Mouse (Mus musculus) embryonic fibroblast, embryonic 13.5 days (primary cell): ENCODE results near the gene Sgta. TPM values are rescaled to one million over a fixed set of nuclear protein-coding genes. Genes with fewer than 3 reads are reported as not detected.
A peak's percentile ranks its signal among the peaks of the same experiment; 100 is the strongest.
"Not testable (repeated sequence)": the region's sequence is repeated elsewhere in the genome, so short reads cannot be mapped to it uniquely, and the experiment has no call there.

Experiments used
- H3K27ac ChIP-seq: 2 replicates; pipeline ENCODE4 v1.5.1; 2012; ENCODE audit warnings: low read length, control low read depth, inconsistent platforms; ENCODE audit not compliant: insufficient read depth
- H3K4me1 ChIP-seq: 2 replicates; pipeline ENCODE4 v1.6.1; 2011; ENCODE audit warnings: low read length; ENCODE audit not compliant: control insufficient read depth, insufficient read depth
- H3K4me3 ChIP-seq: 2 replicates; pipeline ENCODE4 v1.5.1; 2011; ENCODE audit warnings: mild to moderate bottlenecking, control low read depth, low read length; ENCODE audit not compliant: insufficient read depth
- CTCF ChIP-seq: IDR thresholded peaks from 2 replicates; pipeline ENCODE4 v1.5.1; 2011; ENCODE audit warnings: mild to moderate bottlenecking, control low read depth, low read length, moderate library complexity, borderline replicate concordance; ENCODE audit not compliant: insufficient read depth
- POLR2A ChIP-seq: IDR thresholded peaks from 2 replicates; pipeline ENCODE4 v1.6.1; 2011; ENCODE audit warnings: low read depth, mild to moderate bottlenecking, control low read depth, low read length, moderate library complexity
- polyA plus RNA-seq: library from polyadenylated mRNA; stranded (reverse); fragments of >200 nt; gene quantifications from 2 replicates; pipeline ENCODE4 v1.2.4, GENCODE M21; 2011; ENCODE audit warnings: low read depth; ENCODE audit not compliant: missing spikeins, insufficient read length

Gene Sgta
- polyA plus RNA-seq, 1 experiment, result 90.7 TPM

DNA sequence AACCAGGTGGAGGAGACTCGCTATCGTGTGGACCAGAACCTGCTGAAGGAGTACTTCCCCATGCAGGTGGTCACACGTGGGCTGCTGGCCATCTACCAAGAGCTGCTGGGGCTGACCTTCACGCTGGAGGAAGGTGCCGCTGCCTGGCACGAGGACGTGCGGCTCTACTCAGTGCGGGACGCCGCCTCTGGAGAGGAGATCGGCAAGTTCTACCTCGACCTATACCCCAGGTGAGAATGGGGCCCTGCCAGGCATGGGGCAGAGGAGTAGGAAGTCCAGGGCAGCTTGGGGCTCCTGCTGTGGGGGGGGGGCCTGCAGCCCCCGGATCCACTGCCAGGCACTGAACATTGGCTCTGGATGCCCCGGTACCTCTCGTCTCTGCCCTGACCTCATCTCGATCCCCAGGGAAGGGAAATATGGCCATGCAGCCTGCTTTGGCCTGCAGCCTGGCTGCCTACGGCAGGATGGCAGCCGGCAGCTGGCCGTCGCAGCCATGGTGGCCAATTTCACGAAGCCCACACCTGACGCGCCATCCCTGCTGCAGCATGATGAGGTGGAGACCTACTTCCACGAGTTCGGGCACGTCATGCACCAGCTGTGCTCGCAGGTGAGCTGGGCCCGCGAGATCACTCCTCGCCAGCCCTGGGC lies 20.2 kb upstream of the Sgta start:
- Histone ChIP-seq H3K4me3 (no peak overlapping the region), H3K27ac (no peak overlapping the region), H3K4me1 (no peaks in the 10 kb centered on the region)
- TF ChIP-seq POLR2A, result no peak
- TF ChIP-seq CTCF, result no peak

DNA sequence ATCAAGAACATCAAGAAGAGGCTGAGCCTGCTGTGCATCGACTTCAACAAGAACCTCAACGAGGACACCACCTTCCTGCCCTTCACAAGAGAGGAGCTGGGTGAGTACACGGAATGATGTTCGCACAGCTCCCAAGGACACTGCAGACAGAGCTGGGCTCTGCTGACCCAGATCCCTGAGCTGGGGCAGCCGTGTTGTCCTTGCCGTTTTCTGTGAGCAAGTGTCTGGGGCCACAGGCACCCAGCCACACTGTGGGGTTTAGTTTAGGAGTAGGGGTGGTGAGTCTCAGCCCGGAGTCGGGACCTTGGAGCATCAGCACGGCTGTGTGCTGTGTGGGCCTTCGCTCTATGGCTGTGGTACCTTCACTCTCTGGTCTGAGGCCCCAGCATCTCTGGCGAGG lies 17.9 kb upstream of the Sgta start:
- Histone ChIP-seq H3K27ac (no peak overlapping the region), H3K4me3 (no peak overlapping the region), H3K4me1 (no peaks in the 10 kb centered on the region)
- TF ChIP-seq CTCF (no peak), POLR2A (no peak)

DNA sequence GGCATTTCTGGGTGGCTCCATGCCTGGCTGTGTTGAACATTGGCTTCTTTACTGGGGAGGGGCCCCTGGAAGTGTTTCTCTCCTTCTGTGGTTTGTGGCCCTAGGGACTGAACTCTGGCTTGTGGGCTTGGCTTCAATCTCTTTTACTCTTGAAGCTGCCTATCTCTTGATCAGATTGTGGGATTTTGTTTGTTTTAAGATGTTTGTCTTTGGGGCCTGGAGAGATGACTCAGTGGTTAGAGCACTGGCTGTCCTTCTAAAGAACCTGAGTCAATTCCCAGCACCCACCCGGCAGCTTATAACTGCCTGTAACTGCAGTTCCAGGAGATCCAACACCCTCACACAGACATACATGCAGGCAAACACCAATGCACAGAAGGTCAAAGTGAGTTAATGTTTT lies 16.4 kb upstream of the Sgta start:
- Histone ChIP-seq H3K27ac (no peak overlapping the region), H3K4me3 (no peak overlapping the region), H3K4me1 (no peaks in the 10 kb centered on the region)
- no peak for TF ChIP-seq CTCF
- TF ChIP-seq POLR2A, result no peak

DNA sequence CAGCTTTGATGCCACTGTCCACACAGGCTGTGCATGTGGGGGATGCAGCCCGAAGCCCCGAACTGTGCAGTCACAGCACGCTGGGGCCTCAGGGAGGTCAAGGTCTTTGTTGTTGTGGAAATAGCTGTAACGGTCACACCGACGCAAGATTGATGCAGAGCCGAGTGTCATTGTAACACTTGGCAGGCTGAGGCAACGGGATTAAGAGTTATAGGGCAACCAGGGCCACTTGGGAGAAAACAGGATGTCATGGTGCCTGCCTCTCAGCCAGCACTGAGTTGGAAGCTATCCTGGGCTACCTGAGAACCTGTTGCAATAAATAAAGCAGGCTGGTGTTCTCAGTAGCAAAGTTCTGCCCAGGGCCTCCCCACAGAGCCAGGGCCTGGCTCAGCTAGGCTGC lies 15.8 kb upstream of the Sgta start:
- 0 out of 2 replicates have a peak, but pooled peaks cover 2% of the 10 kb centered on the region for H3K4me1 ChIP-seq
- TF ChIP-seq POLR2A (no peak), CTCF (no peak)
- no peak overlapping the region for H3K27ac ChIP-seq
- no peak overlapping the region for H3K4me3 ChIP-seq

DNA sequence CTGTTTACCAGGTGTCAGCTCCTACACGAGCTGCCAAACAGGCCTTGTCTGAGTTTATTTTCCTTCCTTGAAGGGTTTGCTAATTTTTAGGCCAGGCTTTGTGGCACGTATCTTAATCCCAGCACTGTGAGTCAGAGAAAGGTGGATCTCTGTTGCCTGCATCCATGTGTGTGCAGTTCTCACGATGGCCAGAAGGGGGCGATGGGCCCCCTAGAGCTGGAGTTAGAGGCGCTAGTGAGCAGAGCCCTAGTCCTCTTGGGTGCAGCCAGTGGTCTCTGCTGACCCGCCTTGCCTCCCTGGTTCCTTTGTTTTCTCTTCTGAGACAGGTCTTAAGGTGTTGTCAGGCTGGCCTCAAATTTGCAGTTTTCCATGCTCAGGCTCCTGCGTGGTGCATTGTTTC lies 13.5 kb upstream of the Sgta start:
- 0 out of 2 replicates have a peak, but pooled peaks cover 2% of the 10 kb centered on the region for H3K4me1 ChIP-seq

DNA sequence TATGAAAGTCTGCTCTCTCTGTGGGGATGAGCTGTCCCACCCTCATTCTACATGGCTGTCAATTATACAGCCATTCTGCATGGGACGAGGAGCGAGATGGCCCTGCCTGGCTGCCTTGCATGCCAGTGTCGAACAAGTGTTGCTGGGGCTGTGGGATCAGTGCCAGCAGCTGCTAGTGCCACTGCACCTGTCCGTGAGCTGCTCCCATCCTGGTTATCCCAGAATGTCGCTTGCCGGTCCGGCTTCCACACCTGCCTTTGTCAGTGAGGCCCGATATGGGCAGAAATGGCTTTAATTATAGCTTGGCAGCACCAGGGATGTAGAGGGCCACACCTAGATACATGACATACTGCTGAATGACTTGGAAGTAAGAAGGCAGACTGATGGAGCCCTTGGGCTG lies 12.3 kb upstream of the Sgta start:
- TF ChIP-seq CTCF (no peak), POLR2A (no peak)
- Histone ChIP-seq H3K4me3 (no peak overlapping the region), H3K27ac (no peak overlapping the region), H3K4me1 (0 out of 2 replicates have a peak, but pooled peaks cover 2% of the 10 kb centered on the region)

More for the DNA sequence above, 13.5 kb upstream of the Sgta start:
- no peak overlapping the region for H3K27ac ChIP-seq
- H3K4me3 ChIP-seq, result no peak overlapping the region
- TF ChIP-seq POLR2A (no peak), CTCF (peak; percentile 38; the same call in 1 of the 2 replicates)

DNA sequence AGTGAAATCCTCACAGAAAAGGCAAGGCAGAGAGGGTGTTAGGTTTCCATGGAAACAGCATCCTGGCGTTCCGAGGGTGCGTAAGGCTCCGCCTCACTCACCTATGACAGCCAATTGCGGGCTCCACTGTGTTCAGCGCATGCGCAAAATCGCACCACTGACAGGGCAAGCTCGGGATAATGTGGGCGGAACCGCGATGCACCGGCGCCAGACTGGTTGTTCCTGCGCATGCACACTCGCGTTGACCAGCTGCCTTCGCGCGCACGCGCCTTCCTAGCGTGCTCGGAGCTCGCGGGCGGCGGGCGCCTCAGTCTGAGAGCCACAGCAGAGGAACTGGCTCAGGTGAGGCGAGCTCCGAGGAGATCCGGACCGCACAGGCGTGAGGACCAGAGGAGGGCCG lies 9.9 kb upstream of the Sgta start, which contains the start of gene Thop1:
Gene Thop1, plus strand, starts transcription at position 200 of the 400 bp plus-strand sequence.
- Histone ChIP-seq H3K4me3 (peak within 1 kb of the TSS; percentile 63), H3K4me1 (0 out of 2 replicates have a peak, but pooled peaks cover 2% of the 10 kb centered on the region), H3K27ac (no peak within 1 kb of the TSS)
- no peak for TF ChIP-seq CTCF
- peak; percentile 88 for TF ChIP-seq POLR2A

DNA sequence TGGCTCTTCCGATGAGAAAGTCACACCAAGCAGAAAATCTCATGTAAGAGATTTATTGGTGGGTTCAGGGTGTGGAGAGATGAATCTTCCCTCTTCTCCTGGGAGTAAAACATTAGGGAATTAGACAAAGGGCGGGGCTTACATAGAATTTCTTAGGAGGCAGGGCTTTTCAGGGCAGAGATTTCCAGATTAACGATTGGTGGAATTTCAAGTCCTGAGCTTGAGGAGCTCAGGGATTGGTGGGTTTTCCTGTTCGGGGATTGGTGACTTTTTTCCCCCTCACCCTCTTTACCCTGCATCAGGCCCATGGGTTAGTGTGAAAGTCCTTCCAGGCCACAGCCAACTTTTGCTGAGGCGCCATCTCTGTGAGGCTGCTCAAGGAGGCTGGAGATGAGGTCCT lies 8.7 kb upstream of the Sgta start:
- Histone ChIP-seq H3K4me1 (0 out of 2 replicates have a peak, but pooled peaks cover 2% of the 10 kb centered on the region), H3K4me3 (no peak overlapping the region), H3K27ac (no peak overlapping the region)
- TF ChIP-seq POLR2A, result no peak
- TF ChIP-seq CTCF, result no peak

DNA sequence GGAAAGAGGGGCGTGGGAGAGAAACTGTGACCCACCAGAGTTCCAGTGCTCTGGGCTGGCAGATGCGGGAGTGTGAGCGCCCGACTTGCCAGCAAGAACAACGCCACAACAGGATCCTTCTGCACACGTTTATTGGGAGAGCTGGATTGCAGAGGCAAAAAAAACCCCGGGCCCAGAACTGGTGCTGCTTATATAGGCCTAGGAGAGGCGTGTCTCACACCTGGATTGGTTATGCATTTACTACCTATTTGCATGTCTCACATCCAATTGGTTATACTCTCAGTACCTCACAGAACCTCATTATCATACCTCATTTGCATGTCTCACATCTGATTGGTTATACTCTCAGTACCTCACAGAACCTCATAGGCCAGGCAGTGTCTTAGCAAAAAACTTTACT lies 4.5 kb upstream of the Sgta start:
- H3K4me3 ChIP-seq, H3K27ac ChIP-seq, H3K4me1 ChIP-seq: not testable (repeated sequence)

DNA sequence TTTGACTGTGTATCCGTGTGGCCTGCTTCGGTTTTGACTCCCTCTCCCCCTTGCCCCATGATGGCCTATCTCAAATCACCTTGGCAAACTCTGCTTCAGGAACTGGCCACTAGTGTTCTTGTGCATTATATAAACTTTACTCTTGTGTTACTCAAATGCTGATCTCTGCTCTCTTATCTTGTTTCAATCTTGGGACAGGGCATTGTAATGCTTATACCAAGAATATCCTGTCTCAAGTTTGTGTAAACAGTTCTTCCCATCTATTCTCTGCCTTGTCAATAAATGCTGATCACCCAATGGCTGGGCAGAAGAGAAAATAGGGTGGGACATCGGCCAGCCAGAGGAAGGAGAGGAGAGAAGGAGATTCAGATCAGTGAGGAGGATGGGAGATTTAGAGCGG lies 2.7 kb upstream of the Sgta start:
- no peak for TF ChIP-seq POLR2A
- H3K4me1 ChIP-seq, result no peaks in the 10 kb centered on the region; the same call in 1 of the 2 replicates
- H3K4me3 ChIP-seq, result no peak overlapping the region
- no peak overlapping the region for H3K27ac ChIP-seq
